Mouse (Mus musculus): ENCODE results near the gene Arl10. TPM values are rescaled to one million over a fixed set of nuclear protein-coding genes. Genes with fewer than 3 reads are reported as not detected.

The Arl10 gene
- polyA plus RNA-seq, 1 experiment, result 10.3 TPM

- peak overlapping the region; percentile 88 for H3K27ac ChIP-seq (ENCODE audit: insufficient read depth, low read length)
Observed at GRCm38 (mm10) chr13:54565594-54566345, 9.0 kb upstream of the Arl10 start.

GRCm38 (mm10) chr13:54568380-54568779 is 6.4 kb upstream of the Arl10 start:
- Histone ChIP-seq H3K9me3 (replicated peaks; ENCODE audit: control insufficient read depth, insufficient read depth, low read length, poor library complexity, severe bottlenecking) (no peaks in the 10 kb centered on the region), H3K4me1 (ENCODE audit: control insufficient read depth, insufficient read depth, low read length) (peaks cover 2% of the 10 kb centered on the region), H3K4me3 (ENCODE audit: low read depth, low read length) (no peak overlapping the region), H3K27ac (ENCODE audit: insufficient read depth, low read length) (no peak overlapping the region), H3K9ac (ENCODE audit: low read depth, poor library complexity, severe bottlenecking) (no peak overlapping the region), H3K27me3 (ENCODE audit: control insufficient read depth, insufficient read depth, low read length, poor library complexity, severe bottlenecking) (no peaks in the 10 kb centered on the region), H3K36me3 (ENCODE audit: control insufficient read depth, insufficient read depth, low read length, poor library complexity, severe bottlenecking) (no peaks in the 10 kb centered on the region)
- TF ChIP-seq EP300 (IDR thresholded peaks at IDR 0.05; ENCODE audit: insufficient read depth, low read depth, low read length) (no peak), CTCF (IDR thresholded peaks at IDR 0.05; ENCODE audit: low read depth, low read length) (no peak), POLR2A (IDR thresholded peaks at IDR 0.05; ENCODE audit: insufficient read depth, low read length) (no peak)

More at GRCm38 (mm10) chr13:54565594-54566345, 9.0 kb upstream of the Arl10 start:
- Histone ChIP-seq H3K9ac (ENCODE audit: low read depth, poor library complexity, severe bottlenecking) (peak overlapping the region; percentile 40; the same call in 1 of the 2 replicates), H3K4me3 (ENCODE audit: low read depth, low read length) (peak overlapping the region; percentile 88), H3K36me3 (ENCODE audit: control insufficient read depth, insufficient read depth, low read length, poor library complexity, severe bottlenecking) (peaks cover 2% of the 10 kb centered on the region; the same call in 1 of the 2 replicates), H3K4me1 (ENCODE audit: control insufficient read depth, insufficient read depth, low read length) (peaks cover 2% of the 10 kb centered on the region), H3K9me3 (replicated peaks; ENCODE audit: control insufficient read depth, insufficient read depth, low read length, poor library complexity, severe bottlenecking) (no peaks in the 10 kb centered on the region), H3K27me3 (ENCODE audit: control insufficient read depth, insufficient read depth, low read length, poor library complexity, severe bottlenecking) (no peaks in the 10 kb centered on the region)
- TF ChIP-seq EP300 (IDR thresholded peaks at IDR 0.05; ENCODE audit: insufficient read depth, low read depth, low read length) (peak; percentile 62), CTCF (IDR thresholded peaks at IDR 0.05; ENCODE audit: low read depth, low read length) (peak; percentile 72), POLR2A (IDR thresholded peaks at IDR 0.05; ENCODE audit: insufficient read depth, low read length) (no peak)

- no peak overlapping the region for H3K4me3 ChIP-seq (ENCODE audit: low read depth, low read length)
Observed at GRCm38 (mm10) chr13:54569282-54569681, 5.5 kb upstream of the Arl10 start.

GRCm38 (mm10) chr13:54570736-54571135 is 4.1 kb upstream of the Arl10 start:
- Histone ChIP-seq H3K4me3 (ENCODE audit: low read depth, low read length) (no peak overlapping the region), H3K27ac (ENCODE audit: insufficient read depth, low read length) (no peak overlapping the region), H3K9me3 (replicated peaks; ENCODE audit: control insufficient read depth, insufficient read depth, low read length, poor library complexity, severe bottlenecking) (no peaks in the 10 kb centered on the region), H3K36me3 (ENCODE audit: control insufficient read depth, insufficient read depth, low read length, poor library complexity, severe bottlenecking) (no peaks in the 10 kb centered on the region), H3K27me3 (ENCODE audit: control insufficient read depth, insufficient read depth, low read length, poor library complexity, severe bottlenecking) (no peaks in the 10 kb centered on the region), H3K4me1 (ENCODE audit: control insufficient read depth, insufficient read depth, low read length) (peaks cover 2% of the 10 kb centered on the region), H3K9ac (ENCODE audit: low read depth, poor library complexity, severe bottlenecking) (no peak overlapping the region)
- no peak for TF ChIP-seq CTCF (IDR thresholded peaks at IDR 0.05; ENCODE audit: low read depth, low read length)
- no peak for TF ChIP-seq POLR2A (IDR thresholded peaks at IDR 0.05; ENCODE audit: insufficient read depth, low read length)
- TF ChIP-seq EP300 (IDR thresholded peaks at IDR 0.05; ENCODE audit: insufficient read depth, low read depth, low read length), result no peak

More at GRCm38 (mm10) chr13:54569282-54569681, 5.5 kb upstream of the Arl10 start:
- no peaks in the 10 kb centered on the region for H3K36me3 ChIP-seq (ENCODE audit: control insufficient read depth, insufficient read depth, low read length, poor library complexity, severe bottlenecking)
- H3K9ac ChIP-seq (ENCODE audit: low read depth, poor library complexity, severe bottlenecking), result no peak overlapping the region
- TF ChIP-seq POLR2A (IDR thresholded peaks at IDR 0.05; ENCODE audit: insufficient read depth, low read length), result no peak
- TF ChIP-seq CTCF (IDR thresholded peaks at IDR 0.05; ENCODE audit: low read depth, low read length), result no peak
- TF ChIP-seq EP300 (IDR thresholded peaks at IDR 0.05; ENCODE audit: insufficient read depth, low read depth, low read length), result no peak
- H3K27me3 ChIP-seq (ENCODE audit: control insufficient read depth, insufficient read depth, low read length, poor library complexity, severe bottlenecking), result no peaks in the 10 kb centered on the region
- H3K9me3 ChIP-seq (replicated peaks; ENCODE audit: control insufficient read depth, insufficient read depth, low read length, poor library complexity, severe bottlenecking), result no peaks in the 10 kb centered on the region
- no peak overlapping the region for H3K27ac ChIP-seq (ENCODE audit: insufficient read depth, low read length)
- peaks cover 2% of the 10 kb centered on the region for H3K4me1 ChIP-seq (ENCODE audit: control insufficient read depth, insufficient read depth, low read length)

GRCm38 (mm10) chr13:54571637-54572036 is 3.2 kb upstream of the Arl10 start:
- peaks cover 2% of the 10 kb centered on the region for H3K4me1 ChIP-seq (ENCODE audit: control insufficient read depth, insufficient read depth, low read length)
- H3K4me3 ChIP-seq (ENCODE audit: low read depth, low read length), result no peak overlapping the region
- H3K27me3 ChIP-seq (ENCODE audit: control insufficient read depth, insufficient read depth, low read length, poor library complexity, severe bottlenecking), result no peaks in the 10 kb centered on the region
- TF ChIP-seq CTCF (IDR thresholded peaks at IDR 0.05; ENCODE audit: low read depth, low read length) (no peak), EP300 (IDR thresholded peaks at IDR 0.05; ENCODE audit: insufficient read depth, low read depth, low read length) (no peak), POLR2A (IDR thresholded peaks at IDR 0.05; ENCODE audit: insufficient read depth, low read length) (no peak)
- no peak overlapping the region for H3K27ac ChIP-seq (ENCODE audit: insufficient read depth, low read length)
- H3K36me3 ChIP-seq (ENCODE audit: control insufficient read depth, insufficient read depth, low read length, poor library complexity, severe bottlenecking), result no peaks in the 10 kb centered on the region
- H3K9me3 ChIP-seq (replicated peaks; ENCODE audit: control insufficient read depth, insufficient read depth, low read length, poor library complexity, severe bottlenecking), result no peaks in the 10 kb centered on the region
- H3K9ac ChIP-seq (ENCODE audit: low read depth, poor library complexity, severe bottlenecking), result no peak overlapping the region

GRCm38 (mm10) chr13:54572621-54573020 is 2.2 kb upstream of the Arl10 start:
- H3K9ac ChIP-seq (ENCODE audit: low read depth, poor library complexity, severe bottlenecking), result no peak overlapping the region
- H3K4me3 ChIP-seq (ENCODE audit: low read depth, low read length), result no peak overlapping the region
- H3K4me1 ChIP-seq (ENCODE audit: control insufficient read depth, insufficient read depth, low read length), result peaks cover 2% of the 10 kb centered on the region
- H3K9me3 ChIP-seq (replicated peaks; ENCODE audit: control insufficient read depth, insufficient read depth, low read length, poor library complexity, severe bottlenecking), result no peaks in the 10 kb centered on the region
- no peaks in the 10 kb centered on the region for H3K36me3 ChIP-seq (ENCODE audit: control insufficient read depth, insufficient read depth, low read length, poor library complexity, severe bottlenecking)
- no peaks in the 10 kb centered on the region for H3K27me3 ChIP-seq (ENCODE audit: control insufficient read depth, insufficient read depth, low read length, poor library complexity, severe bottlenecking)
- no peak for TF ChIP-seq EP300 (IDR thresholded peaks at IDR 0.05; ENCODE audit: insufficient read depth, low read depth, low read length)
- no peak for TF ChIP-seq POLR2A (IDR thresholded peaks at IDR 0.05; ENCODE audit: insufficient read depth, low read length)
- TF ChIP-seq CTCF (IDR thresholded peaks at IDR 0.05; ENCODE audit: low read depth, low read length), result no peak
- H3K27ac ChIP-seq (ENCODE audit: insufficient read depth, low read length), result no peak overlapping the region

All from ES-Bruce4 (cell line).